Mouse (Mus musculus) lung, postnatal 0 days (tissue): ENCODE data around the gene Wbp11.

Experiments used
- CTCF ChIP-seq: IDR thresholded peaks from 2 replicates; pipeline ENCODE4 v1.5.1; 2016; ENCODE audit warnings: antibody characterized with exemption, mild to moderate bottlenecking
- EP300 ChIP-seq: IDR thresholded peaks from 2 replicates; pipeline ENCODE4 v1.6.1; 2016; ENCODE audit warnings: antibody characterized with exemption, mild to moderate bottlenecking, control low read depth

DNA sequence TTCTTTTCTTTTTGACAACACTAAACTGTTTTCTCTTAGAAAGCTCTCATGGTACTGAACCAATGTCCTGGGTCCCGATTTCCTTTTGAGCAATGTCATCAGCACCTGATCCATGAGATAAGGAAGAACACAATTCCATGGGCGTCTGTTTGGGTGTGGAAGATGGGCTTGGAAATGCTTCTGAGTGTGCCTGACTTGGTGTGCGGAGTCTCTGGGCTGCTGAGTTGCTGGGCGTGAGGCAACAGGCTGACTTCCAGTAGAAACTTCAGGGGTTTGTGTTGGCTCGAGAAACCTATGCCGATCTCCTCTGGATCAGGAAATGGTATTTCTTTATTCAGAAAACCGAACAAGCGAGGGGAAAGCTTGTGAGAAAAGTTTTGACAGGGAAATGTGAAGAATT is 58.9 kb downstream of the Wbp11 start:
- TF ChIP-seq CTCF (no peak), EP300 (no peak)
